Mouse (Mus musculus) small intestine, adult 2 months (tissue): ENCODE data around the gene Ssh2.

Experiments
- CTCF ChIP-seq: fragments of 200-500 bp; IDR thresholded peaks from 2 replicates; pipeline ENCODE4 v1.5.1; 2012; ENCODE audit warnings: low read depth, mild to moderate bottlenecking, control low read depth, inconsistent platforms, low read length, moderate library complexity, mixed read lengths; ENCODE audit not compliant: insufficient replicate concordance, insufficient read length; ENCODE audit errors: extremely low read depth
- POLR2A ChIP-seq: fragments of 200-500 bp; IDR thresholded peaks from 2 replicates; pipeline ENCODE4 v1.6.1; 2012; ENCODE audit warnings: low read depth, mild to moderate bottlenecking, control low read depth, inconsistent platforms, low read length, moderate library complexity

GRCm38 (mm10) chr11:77194762-77195161 is 21.3 kb upstream of the Ssh2 start:
- TF ChIP-seq CTCF: no peak
- TF ChIP-seq POLR2A: no peak
